Mouse (Mus musculus) heart, adult 9 months (tissue): ENCODE measurements around the gene Cdk4.

ENCODE experiments used
- DNase-seq, 2 experiments: peaks; one replicate each; pipeline ENCODE4 v3.0.0; 2022; ENCODE audit warnings: low spot score in 2 of 2

Cdk4 gene

DNA sequence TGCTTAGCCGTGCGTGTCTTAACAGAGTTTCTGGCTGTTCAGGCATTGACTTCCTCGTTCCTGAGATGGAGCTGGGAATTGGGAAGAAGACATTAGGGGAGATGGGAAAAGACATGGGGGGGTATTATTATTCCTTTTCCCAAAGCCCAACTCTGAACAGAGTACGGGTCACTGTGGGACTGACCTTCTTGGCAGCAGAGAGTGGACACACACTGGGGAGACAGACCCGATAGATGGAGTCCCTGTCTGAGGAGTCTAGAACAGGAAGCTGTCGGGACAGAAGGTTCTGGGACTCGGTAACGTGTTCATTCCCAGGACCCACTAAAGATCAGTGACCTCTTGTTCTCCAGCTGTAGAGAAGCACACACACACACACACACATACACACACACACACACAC is 12.3 kb downstream of the Cdk4 start:
- no peak for DNase-seq

DNA sequence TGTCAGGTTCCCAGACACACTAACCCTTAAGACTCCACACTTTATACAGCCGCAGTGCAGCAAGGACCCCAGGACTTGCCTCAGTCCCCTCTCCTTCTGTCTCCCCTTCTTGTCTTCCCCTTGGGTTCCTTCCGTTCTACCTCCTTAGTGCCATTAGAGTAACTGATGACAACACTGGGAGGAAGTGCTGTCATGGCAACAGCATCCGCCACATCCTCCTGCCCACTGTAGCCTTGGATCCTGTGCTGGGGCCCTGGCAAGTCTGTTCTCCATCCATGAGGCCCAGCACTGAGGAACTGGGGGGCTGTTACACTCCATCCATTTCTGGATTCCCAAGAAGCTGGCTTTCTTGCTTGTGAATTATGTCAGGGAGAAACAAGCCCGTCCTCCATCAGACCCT is 12.7 kb downstream of the Cdk4 start:
- no peak for DNase-seq

DNA sequence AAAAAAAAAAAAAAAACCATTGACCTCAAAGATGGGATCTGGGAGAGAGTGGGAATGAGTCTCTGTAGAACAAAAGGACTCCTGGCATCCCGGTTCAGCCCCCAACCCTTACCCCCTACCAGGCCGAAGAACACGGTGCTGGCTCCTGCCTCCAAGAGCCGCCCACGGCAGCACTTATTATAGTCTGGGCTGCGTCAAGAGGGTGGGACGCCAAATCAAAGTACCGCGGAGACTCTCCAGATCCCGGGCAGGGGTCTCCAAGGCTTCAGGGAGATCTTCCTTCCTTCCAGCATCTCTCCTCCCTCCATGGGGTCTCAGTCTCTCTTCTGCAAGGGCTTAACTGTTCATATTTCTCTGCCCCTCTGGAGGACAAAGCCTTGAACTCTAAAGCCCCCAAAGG is 14.2 kb downstream of the Cdk4 start:
- DNase-seq, result no peak

DNA sequence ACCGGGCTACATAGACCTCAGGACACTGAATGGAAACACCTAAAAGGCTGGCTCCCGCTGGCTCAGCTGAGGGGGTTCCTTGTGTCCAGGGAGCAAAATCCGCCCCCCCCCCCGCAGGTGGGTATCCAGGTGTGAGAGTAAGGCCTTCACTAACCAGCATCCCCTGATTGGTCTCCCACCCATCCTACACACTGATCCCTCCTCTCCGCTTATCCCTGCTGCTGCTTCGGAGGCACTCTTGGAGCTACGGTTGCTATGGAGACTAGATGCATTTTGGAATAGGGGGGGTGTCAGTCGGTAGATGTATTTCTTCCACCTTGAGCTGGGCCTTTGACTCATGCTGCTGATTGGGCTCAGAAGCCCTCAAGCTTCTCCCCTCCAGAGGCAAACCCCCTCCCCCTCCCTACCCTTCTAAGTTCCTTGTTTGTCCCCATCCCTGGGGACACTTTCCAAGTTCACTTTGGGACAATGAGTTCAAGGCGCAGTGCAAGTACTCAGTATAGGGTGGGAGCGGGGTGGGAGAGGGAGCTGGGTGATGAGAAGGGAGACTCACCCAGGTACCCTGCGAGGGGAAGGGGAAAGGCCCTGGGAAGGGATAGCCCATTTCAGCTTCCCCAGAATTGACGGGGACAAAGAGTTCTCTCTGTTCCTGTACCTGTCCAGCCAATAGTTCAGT is 14.8 kb downstream of the Cdk4 start:
- no peak for DNase-seq

DNA sequence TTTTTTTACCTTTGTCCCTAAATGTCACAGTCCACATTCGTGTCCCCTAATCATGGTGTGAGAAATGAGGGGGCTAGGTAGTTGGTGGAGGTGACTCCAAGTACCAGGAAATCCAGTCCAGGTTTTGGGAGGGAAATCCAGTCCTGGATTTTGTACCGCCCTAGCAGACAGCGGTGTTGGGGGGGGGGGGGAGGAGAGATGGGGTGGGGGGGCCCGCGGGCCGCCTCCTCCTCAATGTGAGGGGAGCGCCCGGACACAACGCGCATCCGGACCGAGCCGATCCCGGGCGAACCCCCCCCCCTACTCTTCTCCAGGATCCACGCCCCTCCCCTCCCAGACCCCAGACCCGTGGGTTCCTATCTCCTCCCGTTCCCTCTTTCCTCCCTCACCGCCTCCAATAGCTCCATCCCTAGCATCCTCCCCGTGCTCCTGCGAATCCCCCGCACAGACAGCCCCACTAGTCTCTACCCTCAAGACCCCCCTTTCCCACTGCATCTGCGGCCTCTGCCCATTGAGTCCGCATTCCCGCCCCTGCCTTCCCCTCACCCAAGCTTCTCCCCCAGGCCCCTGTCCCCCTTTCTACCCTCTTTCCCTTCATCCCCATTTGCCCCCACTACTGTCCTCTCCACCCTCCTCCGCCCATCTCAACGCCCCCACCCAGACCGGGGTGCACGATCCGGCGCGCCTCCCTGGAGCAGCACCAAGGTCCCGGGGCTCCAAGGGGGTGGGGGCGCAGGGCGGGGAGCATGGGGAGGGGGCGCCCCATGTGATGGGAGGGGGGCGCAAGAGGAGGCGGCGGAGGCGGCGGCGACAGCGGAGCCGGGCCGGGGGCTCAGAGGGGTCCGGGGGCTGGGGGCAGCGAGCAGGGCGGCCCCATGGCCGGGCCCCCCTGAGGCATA is 15.6 kb downstream of the Cdk4 start:
- no peak for DNase-seq

DNA sequence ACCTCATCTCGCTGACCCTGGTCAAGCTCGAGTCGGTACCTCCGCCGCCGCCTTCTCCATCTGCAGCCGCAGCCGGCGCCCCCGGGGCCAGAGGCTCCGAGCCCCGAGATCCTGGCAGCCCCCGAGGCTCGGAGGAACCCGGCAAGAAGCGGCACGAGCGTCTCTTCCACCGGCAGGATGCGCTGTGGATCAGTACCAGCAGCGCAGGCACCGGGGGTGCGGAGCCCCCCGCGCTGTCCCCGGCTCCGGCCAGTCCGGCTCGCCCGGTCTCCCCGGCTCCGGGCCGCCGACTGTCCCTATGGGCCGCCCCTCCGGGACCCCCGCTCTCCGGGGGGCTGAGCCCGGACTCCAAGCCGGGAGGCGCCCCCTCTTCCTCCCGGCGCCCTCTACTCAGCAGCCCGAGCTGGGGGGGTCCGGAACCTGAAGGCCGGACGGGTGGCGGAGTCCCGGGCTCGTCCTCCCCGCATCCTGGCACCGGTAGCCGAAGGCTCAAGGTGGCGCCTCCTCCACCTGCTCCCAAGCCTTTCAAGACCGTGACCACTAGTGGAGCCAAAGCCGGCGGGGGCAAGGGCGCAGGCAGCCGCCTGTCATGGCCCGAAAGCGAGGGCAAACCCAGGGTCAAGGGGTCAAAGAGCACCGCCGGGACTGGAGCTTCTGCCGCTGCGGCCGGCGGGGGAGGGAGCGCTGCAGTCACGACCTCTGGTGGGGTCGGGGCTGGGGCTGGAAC is 16.5 kb downstream of the Cdk4 start:
- no peak for DNase-seq

DNA sequence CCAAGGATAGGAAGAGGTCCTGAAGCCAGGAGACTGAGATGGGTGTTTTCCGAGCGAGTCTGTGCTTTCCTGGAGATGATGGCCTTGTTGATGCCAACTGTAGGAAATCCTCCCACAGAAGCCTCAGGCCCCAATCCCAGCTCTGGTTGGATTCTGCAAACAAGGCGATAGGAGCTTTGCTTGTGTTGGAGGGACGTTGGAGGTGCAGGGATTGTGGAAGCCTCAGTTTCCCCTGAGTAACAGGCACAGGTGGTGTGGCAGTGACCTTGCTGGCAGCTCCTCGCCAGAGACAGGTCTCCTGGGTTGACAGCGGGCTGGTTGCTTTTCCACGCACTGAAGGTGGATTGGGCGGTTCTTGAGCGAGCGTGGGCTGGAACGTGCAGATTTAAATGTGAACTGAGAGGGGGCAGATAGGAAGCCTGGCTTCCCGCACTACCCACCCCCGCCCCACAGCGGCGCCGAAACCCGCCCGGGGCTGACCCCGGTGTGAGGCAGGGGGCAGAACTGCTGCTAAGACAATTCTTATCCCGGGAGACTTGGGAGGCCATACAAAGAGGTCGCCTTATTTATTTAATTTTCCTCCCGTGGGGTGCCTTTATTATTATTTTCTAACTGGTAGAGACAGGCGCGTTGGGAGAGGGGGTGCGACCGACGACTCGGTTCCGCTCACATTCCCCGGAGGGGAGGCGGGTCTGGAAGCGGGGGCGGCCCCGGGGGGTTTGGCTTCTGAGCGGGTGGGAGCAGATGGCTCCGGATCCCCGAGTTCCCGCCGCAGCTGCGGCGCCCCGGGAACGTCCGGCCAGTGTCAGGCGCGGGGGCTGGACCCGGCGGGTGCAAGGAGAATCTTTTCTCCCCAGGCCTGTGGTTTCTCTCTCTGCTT is 17.8 kb downstream of the Cdk4 start:
- DNase-seq, result peak; percentile 60 to 68

DNA sequence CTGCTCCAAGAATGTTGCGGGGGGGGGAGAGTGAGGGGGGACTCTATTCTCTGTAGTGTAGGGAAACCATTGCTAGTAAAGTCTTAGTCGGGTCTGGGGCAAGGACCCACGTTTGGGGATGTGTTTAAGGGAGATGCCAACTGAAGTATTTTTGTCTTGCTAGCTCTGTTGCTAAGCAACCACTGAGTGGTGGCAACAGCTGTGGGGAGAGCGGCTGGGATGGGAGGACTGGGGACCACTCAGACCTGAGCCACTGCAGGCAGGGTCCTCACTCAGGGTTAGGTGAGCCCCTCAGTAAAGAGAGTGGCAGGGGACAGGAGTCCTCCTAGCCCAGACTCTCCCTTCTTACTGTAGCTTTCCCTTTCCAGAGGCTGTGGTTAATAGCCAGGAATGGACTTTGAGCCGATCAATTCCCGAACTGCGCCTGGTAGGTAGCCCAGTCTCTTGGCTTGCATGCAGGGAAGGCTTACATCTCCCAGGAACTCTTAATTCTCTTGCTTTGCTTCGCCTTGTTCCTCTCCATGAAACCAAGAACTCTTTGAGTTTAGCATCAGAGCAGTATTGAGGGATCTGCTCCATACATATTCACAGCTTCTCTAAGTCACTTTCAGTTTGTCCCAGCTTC is 18.8 kb downstream of the Cdk4 start:
- DNase-seq, result no peak

DNA sequence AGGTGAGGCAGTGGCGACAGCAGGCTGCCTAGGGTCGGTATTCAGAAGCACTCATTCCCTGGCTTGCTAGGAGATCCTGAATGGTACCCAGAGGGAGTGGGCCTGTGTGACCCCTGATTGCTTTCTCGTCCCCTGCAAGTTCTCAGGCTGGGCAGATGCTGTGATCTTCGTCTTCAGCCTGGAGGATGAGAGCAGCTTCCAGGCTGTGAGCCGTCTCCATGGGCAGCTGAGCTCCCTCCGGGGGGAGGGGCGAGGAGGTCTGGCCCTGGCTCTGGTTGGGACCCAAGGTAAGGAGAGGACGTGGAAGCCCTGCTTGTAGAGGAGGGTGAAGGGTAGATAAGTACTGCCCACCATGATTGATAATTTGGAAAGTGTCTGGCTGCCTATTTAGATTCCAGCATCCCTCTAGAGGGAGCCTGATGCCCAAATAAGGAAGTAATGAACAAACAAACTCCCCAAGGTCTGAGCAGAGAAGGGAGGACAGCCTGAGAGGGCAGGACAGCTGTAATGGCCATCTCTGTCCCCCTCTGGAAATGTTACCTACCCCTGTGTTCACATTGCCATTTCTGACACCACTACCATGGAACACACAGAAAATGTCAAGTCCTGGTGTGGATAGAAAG is 20.1 kb downstream of the Cdk4 start:
- DNase-seq, result no peak

DNA sequence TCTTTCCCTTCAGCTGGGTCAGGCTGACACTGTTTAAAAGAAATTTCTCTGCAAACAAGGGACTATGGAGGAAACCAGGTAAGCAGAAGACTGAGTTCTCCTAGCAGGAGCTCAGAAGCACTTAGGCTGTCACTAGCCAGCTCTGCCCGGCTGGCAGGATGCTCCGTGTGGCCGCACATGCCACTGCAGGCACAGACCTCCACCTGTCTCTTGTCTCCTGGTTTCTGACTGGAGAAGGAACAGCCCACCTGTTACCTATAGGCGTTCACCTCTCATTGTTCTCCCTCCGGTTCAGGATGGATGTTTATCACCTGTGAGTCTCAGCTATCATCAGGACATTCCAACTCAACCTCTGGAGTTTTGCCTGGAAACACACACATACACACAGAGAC is 20.6 kb downstream of the Cdk4 start:
- DNase-seq, result no peak

DNA sequence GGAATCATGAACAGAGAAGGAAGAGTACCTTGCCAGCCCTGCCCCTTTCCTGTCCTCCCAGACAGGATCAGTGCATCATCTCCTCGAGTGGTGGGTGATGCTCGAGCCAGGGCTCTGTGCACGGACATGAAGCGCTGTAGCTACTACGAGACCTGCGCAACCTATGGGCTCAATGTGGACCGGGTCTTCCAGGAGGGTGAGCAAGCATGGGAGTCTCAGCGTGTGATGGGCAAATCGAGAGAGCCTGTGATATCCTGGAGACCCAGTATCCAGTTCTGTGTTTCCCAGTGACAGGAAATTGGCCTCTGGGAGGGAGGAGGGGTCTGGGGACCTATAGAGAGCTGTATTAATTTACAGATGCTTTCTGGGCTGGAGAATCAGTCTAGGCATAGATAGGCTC is 21.7 kb downstream of the Cdk4 start:
- no peak for DNase-seq

DNA sequence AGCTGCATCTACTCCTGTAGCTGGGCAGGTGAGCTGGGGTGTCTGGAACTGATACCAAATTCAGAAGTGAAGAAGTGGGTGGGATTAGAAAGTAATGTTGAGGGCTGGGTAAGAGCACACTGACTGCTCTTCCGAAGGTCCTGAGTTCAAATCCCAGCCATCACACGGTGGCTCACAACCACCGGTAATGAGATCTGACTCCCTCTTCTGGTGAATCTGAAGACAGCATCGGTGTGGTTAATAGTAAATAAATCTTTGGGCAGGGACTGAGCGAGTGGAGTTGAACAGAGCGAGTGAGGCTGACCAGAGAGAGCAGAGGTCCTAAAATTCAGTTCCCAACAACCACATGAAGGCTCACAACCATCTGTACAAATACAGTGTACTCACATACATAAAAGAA is 22.3 kb downstream of the Cdk4 start:
- DNase-seq, result no peak

DNA sequence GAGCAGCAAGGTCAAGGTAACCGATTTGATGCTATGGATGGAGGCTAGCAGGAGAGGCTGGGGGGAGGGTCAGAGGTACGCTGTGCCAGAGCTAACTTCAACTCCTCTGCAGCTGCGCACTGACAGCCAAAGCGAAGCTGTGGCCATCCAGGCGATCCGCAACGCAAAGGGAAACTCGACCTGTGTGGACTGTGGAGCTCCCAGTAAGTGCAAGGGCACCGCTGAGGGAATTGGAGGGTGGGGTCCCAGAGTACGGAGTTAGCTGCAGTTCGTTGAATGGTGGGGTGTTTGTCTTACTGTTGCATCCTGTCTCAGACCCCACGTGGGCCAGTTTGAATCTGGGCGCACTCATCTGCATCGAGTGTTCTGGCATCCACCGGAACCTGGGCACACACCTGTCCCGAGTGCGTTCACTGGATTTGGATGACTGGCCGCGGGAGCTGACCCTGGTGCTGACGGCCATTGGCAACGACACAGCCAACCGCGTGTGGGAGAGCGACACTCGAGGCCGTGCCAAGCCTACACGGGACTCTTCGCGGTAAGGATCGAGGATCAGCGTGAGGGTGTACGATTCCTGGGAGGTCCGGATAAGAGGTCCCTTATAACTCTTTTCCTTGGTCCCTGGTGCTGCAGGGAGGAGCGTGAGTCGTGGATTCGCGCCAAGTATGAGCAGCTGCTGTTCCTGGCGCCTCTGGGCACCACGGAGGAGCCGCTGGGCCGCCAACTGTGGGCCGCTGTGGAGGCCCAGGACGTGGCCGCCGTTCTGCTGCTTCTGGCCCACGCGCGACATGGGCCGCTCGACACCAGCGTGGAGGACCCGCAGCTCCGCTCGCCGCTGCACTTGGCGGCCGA is 27.5 kb downstream of the Cdk4 start:
- DNase-seq, result no peak

DNA sequence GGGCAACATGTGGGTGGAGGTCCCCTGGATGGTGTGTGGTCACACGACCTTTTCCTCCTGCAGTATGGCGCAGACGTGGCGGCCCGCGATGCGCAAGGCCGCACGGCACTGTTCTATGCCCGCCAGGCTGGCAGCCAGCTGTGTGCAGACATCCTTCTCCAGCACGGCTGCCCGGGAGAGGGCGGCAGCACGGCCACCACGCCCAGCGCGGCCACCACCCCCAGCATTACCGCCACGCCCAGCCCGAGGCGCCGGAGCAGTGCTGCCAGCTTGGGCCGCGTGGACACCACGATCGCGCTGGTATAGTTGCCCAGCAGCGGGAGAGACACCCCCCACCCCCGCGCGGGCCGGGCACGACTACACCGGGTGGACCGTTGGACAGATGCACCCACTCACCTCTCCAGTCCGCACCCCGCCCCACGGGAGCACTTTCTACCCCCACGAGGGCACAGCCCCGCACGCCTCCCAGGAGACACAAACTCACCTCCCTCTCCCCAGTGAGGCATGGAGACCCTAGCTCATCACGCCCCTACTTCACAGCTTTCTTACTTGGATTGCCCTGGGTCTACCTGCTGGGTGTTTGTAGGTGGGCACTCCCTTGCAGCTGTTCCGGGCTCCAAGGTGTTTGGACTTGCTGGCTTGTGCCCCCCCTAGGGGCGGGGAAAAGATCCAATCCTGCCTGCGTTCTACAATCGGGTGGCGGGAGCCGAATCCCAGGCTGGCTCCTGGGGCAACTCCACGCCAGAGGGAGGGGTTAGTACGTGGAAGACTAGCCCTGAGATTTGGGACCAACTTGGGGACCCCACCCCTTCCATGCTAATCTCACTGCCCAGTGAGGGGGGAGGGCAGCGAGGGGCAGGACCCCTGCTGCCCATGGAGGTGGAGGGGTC is 28.4 kb downstream of the Cdk4 start:
- no peak for DNase-seq

DNA sequence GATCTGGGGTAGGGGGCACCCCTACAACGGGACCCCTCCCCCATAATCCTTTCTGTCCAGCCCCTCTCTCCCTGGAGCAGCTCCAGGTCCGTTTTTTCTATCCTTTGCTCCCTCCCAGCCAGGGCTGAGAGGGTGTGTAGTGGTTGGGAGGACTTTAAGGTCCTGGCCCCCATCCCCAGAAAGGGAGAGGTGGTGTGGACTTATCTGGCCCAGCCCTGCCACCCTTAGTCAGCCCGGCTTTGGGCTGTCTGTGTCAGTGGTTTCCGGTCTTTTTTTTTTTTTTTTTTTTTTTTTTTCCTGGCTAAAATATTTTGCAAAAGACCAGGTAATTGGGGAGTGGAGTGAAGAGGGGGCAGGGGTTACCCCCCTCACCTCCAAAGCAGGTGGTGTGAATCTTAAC is 29.4 kb downstream of the Cdk4 start:
- DNase-seq, result no peak

DNA sequence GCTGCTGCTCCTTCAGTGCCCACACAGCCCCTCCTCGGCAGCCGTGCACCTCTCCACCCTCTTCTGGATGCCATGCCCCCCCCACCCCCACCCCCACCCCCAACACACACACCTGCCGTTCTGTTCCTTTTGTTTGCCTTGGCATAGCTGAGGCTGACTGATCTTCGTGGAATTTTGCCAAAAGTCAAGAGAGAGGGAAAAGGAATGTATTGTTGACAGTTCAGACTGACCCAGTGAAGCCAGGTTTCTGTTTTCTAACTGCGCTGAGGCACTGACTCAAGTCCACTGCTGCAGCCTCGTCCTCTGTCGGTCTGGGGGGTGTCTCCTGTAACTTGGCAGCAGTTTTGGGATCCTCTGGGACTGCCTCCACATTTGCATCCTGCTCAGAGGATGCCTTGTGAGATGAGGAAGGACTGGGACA is 31.1 kb downstream of the Cdk4 start:
- DNase-seq, result no peak

DNA sequence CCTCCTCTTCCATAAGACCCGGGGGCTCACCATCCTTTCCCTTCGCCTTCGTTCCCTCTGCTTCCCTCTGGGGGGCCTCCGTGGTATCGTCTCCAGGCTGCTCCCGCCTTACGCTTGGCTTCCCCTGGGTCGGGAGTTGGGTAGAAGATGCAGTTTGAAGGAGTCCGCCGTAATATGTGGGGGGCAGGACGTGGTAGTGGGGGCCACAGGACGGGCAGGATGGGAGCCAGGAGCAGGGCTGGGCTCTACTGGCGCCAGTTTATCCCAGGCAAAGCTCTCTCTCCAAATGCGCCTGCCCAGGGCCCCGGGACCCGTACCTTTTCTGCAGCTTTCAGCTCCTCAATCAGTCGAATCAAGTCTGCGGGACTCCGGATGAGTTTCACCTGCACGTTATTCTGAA is 35.2 kb downstream of the Cdk4 start:
- DNase-seq, result no peak

DNA sequence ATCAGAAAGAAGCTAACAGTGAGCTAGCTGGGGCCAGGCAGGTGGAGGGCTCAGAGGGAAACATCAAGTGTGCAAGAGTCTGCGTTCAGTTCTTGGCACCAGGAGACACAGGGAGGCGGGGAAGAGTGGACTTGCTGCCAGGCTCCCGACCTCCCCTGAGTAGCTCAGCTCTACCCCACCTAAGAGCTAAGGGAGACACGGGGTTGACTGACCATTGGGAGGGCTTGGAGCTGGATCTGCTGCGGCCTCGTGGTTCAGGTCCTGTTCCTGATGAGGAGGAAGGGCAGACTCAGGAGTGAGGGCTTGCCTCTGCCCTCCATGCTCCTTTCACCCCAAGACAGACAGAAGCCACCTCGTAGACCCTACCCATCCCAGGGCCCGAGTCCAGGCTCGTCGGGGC is 35.9 kb downstream of the Cdk4 start:
- DNase-seq, result no peak

DNA sequence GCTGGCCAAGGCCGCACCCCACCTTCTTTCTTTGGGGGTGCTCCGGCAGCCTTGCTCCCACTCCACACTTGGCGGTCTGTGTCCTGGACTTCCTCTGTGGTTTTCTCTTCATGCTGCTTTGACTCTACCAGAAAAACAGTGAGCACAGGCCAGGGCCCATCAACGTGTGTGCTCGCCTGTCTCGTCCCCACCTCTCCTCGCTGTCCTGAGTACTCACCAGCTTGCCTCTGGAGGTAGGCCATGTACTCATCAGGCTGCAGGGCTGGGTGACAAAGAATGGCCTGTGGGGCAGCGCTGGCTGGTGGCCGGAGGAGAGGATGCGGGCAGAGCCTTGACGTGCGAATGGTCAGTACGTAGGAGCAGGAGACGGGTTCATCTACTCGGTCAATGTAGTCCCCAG is 36.5 kb downstream of the Cdk4 start:
- no peak for DNase-seq
